Mouse (Mus musculus) G1E (cell line): ENCODE data around the gene Ddx39b.

Experiments
- CTCF ChIP-seq: IDR thresholded peaks from 2 replicates; pipeline ENCODE4 v1.5.1; 2012; ENCODE audit warnings: low read depth, low read length, inconsistent platforms, mixed read lengths
- GATA1 ChIP-seq: IDR thresholded peaks from 2 replicates; pipeline ENCODE4 v1.6.1; 2012; ENCODE audit warnings: borderline replicate concordance, low read length, inconsistent platforms, mixed read lengths
- GATA2 ChIP-seq: IDR thresholded peaks from 2 replicates; pipeline ENCODE4 v1.6.1; 2012; ENCODE audit warnings: low read depth, low read length, inconsistent platforms, borderline replicate concordance
- POLR2AphosphoS5 ChIP-seq: IDR thresholded peaks from 2 replicates; pipeline ENCODE4 v1.6.1; 2012; ENCODE audit warnings: low read depth, low read length, inconsistent platforms; ENCODE audit not compliant: insufficient replicate concordance

- TF ChIP-seq POLR2AphosphoS5 (no peak), GATA2 (no peak), GATA1 (no peak), CTCF (no peak)
Observed at GRCm38 (mm10) chr17:35244999-35245398, 3.5 kb downstream of the Ddx39b start.
